Mouse (Mus musculus) liver, embryonic 15.5 days (tissue): Measurements from ENCODE around the gene Gpr157. TPM values are rescaled to one million over a fixed set of nuclear protein-coding genes. Genes with fewer than 3 reads are reported as not detected.

Experiments
- ATAC-seq: fragments of 200-750 bp; cut with Nextera tagmentation; 2 replicates; pipeline ENCODE4 v1.8.0; 2017; ENCODE audit warnings: moderate number of reproducible peaks, mild to moderate bottlenecking, moderate library complexity; ENCODE audit not compliant: insufficient read depth
- H3K27ac ChIP-seq: fragments of 300-500 bp; sonication (generic); replicated peaks from 2 replicates; pipeline ENCODE4 v1.5.1; 2015; ENCODE audit warnings: mild to moderate bottlenecking, inconsistent platforms
- H3K27me3 ChIP-seq: fragments of 300-500 bp; sonication (generic); 2 replicates; pipeline ENCODE4 v1.6.1; 2015; ENCODE audit warnings: mild to moderate bottlenecking, inconsistent platforms
- H3K36me3 ChIP-seq: fragments of 300-500 bp; sonication (generic); replicated peaks from 2 replicates; pipeline ENCODE4 v1.6.1; 2015; ENCODE audit warnings: moderate library complexity, mild to moderate bottlenecking, inconsistent platforms
- H3K4me1 ChIP-seq: fragments of 300-500 bp; sonication (generic); replicated peaks from 2 replicates; pipeline ENCODE4 v1.6.1; 2015; ENCODE audit warnings: inconsistent platforms
- H3K4me2 ChIP-seq: fragments of 300-500 bp; sonication (generic); 2 replicates; pipeline ENCODE4 v1.6.1; 2015; ENCODE audit warnings: moderate library complexity, mild to moderate bottlenecking, inconsistent platforms
- H3K4me3 ChIP-seq: fragments of 300-500 bp; sonication (generic); replicated peaks from 2 replicates; pipeline ENCODE4 v1.5.1; 2015; ENCODE audit warnings: mild to moderate bottlenecking, inconsistent platforms
- H3K9ac ChIP-seq: fragments of 300-500 bp; sonication (generic); 2 replicates; pipeline ENCODE4 v1.6.1; 2015; ENCODE audit warnings: moderate library complexity, mild to moderate bottlenecking, inconsistent platforms
- H3K9me3 ChIP-seq: fragments of 300-500 bp; sonication (generic); replicated peaks from 2 replicates; pipeline ENCODE4 v1.6.1; 2016; ENCODE audit warnings: inconsistent platforms
- WGBS: fragments of 180-500 bp; shearing (Covaris S2); methylation state at CpG from one replicate; pipeline ENCODE4 v1.1.7; 2015; ENCODE audit warnings: mixed read lengths; ENCODE audit not compliant: insufficient replicate concordance; 5-methylcytosine and 5-hydroxymethylcytosine counted together
- polyA plus RNA-seq: library from polyadenylated mRNA; unstranded; fragments of >200 nt; fragmentation: Nextera tagmentation; extraction: Ambion mirVana; gene quantifications from 2 replicates; pipeline ENCODE4 v1.2.1, GENCODE M21; 2015

The Gpr157 gene
- polyA plus RNA-seq, 1 experiment from 2014 or later = 0.44 TPM

- H3K4me2 ChIP-seq = no peak overlapping the region
- no peak for ATAC-seq
- no peak overlapping the region for H3K4me3 ChIP-seq
- peaks cover 15% of the 10 kb centered on the region for H3K4me1 ChIP-seq
- no peaks in the 10 kb centered on the region for H3K9me3 ChIP-seq
- no peak overlapping the region for H3K27ac ChIP-seq
- no peaks in the 10 kb centered on the region for H3K36me3 ChIP-seq
- WGBS = 71% methylated on average over 18 of the region's 18 CpGs
- no peak overlapping the region for H3K9ac ChIP-seq
- peaks cover 46% of the 10 kb centered on the region for H3K27me3 ChIP-seq
Observed at GRCm38 (mm10) chr4:150091887-150092582, 4.9 kb downstream of the Gpr157 start.

GRCm38 (mm10) chr4:150092583-150092902 is 5.4 kb downstream of the Gpr157 start:
- ATAC-seq = no peak
- Histone ChIP-seq H3K4me1 (peaks cover 12% of the 10 kb centered on the region), H3K4me2 (no peak overlapping the region), H3K27ac (no peak overlapping the region), H3K9ac (no peak overlapping the region), H3K36me3 (no peaks in the 10 kb centered on the region), H3K9me3 (no peaks in the 10 kb centered on the region), H3K4me3 (no peak overlapping the region), H3K27me3 (peaks cover 45% of the 10 kb centered on the region)
- WGBS = 36% methylated on average over 3 of the region's 3 CpGs

GRCm38 (mm10) chr4:150093560-150094462 is 6.6 kb downstream of the Gpr157 start:
- no peak for ATAC-seq
- Histone ChIP-seq H3K27ac (no peak overlapping the region), H3K27me3 (peaks cover 33% of the 10 kb centered on the region; the same call in 1 of the 2 replicates), H3K9me3 (no peaks in the 10 kb centered on the region), H3K4me3 (no peak overlapping the region), H3K4me2 (no peak overlapping the region), H3K9ac (no peak overlapping the region), H3K36me3 (no peaks in the 10 kb centered on the region), H3K4me1 (peaks cover 4% of the 10 kb centered on the region; the same call in 1 of the 2 replicates)
- WGBS = 37% methylated on average over 11 of the region's 12 CpGs

- no peak overlapping the region for H3K9ac ChIP-seq
- ATAC-seq = no peak
- no peak overlapping the region for H3K4me2 ChIP-seq
Observed at GRCm38 (mm10) chr4:150094463-150094789, 7.3 kb downstream of the Gpr157 start.

GRCm38 (mm10) chr4:150096309-150096708 is 9.1 kb downstream of the Gpr157 start:
- H3K9ac ChIP-seq = no peak overlapping the region
- H3K9me3 ChIP-seq = no peaks in the 10 kb centered on the region
- H3K36me3 ChIP-seq = no peaks in the 10 kb centered on the region
- 58% methylated on average over 7 of the region's 7 CpGs for WGBS
- H3K4me2 ChIP-seq = no peak overlapping the region
- H3K27ac ChIP-seq = no peak overlapping the region
- peaks cover 17% of the 10 kb centered on the region; the same call in 1 of the 2 replicates for H3K27me3 ChIP-seq
- H3K4me1 ChIP-seq = peaks cover 4% of the 10 kb centered on the region; the same call in 1 of the 2 replicates
- no peak for ATAC-seq
- no peak overlapping the region for H3K4me3 ChIP-seq

More at GRCm38 (mm10) chr4:150094463-150094789, 7.3 kb downstream of the Gpr157 start:
- Histone ChIP-seq H3K27me3 (peaks cover 26% of the 10 kb centered on the region; the same call in 1 of the 2 replicates), H3K4me3 (no peak overlapping the region), H3K36me3 (no peaks in the 10 kb centered on the region), H3K4me1 (peaks cover 4% of the 10 kb centered on the region; the same call in 1 of the 2 replicates), H3K9me3 (no peaks in the 10 kb centered on the region), H3K27ac (no peak overlapping the region)
- 63% methylated on average over 5 of the region's 5 CpGs for WGBS

- H3K36me3 ChIP-seq = no peaks in the 10 kb centered on the region
- H3K9ac ChIP-seq = no peak overlapping the region
- peaks cover 10% of the 10 kb centered on the region; the same call in 1 of the 2 replicates for H3K27me3 ChIP-seq
- no peak overlapping the region for H3K27ac ChIP-seq
- peaks cover 4% of the 10 kb centered on the region; the same call in 1 of the 2 replicates for H3K4me1 ChIP-seq
- ATAC-seq = no peak
- WGBS = 64% methylated on average over 4 of the region's 4 CpGs
- H3K4me3 ChIP-seq = no peak overlapping the region
- no peaks in the 10 kb centered on the region for H3K9me3 ChIP-seq
- H3K4me2 ChIP-seq = no peak overlapping the region
Observed at GRCm38 (mm10) chr4:150097847-150098246, 10.7 kb downstream of the Gpr157 start.

- 13% methylated on average over 10 of the region's 10 CpGs for WGBS
- no peak overlapping the region for H3K27ac ChIP-seq
- H3K9ac ChIP-seq = no peak overlapping the region
- peaks cover 7% of the 10 kb centered on the region; the same call in 1 of the 2 replicates for H3K27me3 ChIP-seq
- ATAC-seq = no peak
- H3K9me3 ChIP-seq = no peaks in the 10 kb centered on the region
- H3K4me3 ChIP-seq = no peak overlapping the region
- H3K36me3 ChIP-seq = no peaks in the 10 kb centered on the region
- H3K4me2 ChIP-seq = no peak overlapping the region
- H3K4me1 ChIP-seq = peaks cover 4% of the 10 kb centered on the region; the same call in 1 of the 2 replicates
Observed at GRCm38 (mm10) chr4:150098880-150099279, 11.7 kb downstream of the Gpr157 start.

GRCm38 (mm10) chr4:150102822-150103221 is 15.7 kb downstream of the Gpr157 start:
- H3K4me1 ChIP-seq = no peaks in the 10 kb centered on the region
- no peak overlapping the region for H3K9ac ChIP-seq
- no peak for ATAC-seq
- peaks cover 7% of the 10 kb centered on the region; the same call in 1 of the 2 replicates for H3K27me3 ChIP-seq
- no peak overlapping the region for H3K27ac ChIP-seq
- H3K4me2 ChIP-seq = no peak overlapping the region
- H3K9me3 ChIP-seq = no peaks in the 10 kb centered on the region
- no peak overlapping the region for H3K4me3 ChIP-seq
- WGBS = 74% methylated on average over 7 of the region's 7 CpGs
- no peaks in the 10 kb centered on the region for H3K36me3 ChIP-seq

- H3K4me1 ChIP-seq = no peaks in the 10 kb centered on the region
- H3K9ac ChIP-seq = no peak overlapping the region
- peaks cover 3% of the 10 kb centered on the region; the same call in 1 of the 2 replicates for H3K27me3 ChIP-seq
- no peak overlapping the region for H3K4me3 ChIP-seq
- no peak for ATAC-seq
- H3K27ac ChIP-seq = no peak overlapping the region
- 37% methylated on average over 7 of the region's 7 CpGs for WGBS
- H3K36me3 ChIP-seq = no peaks in the 10 kb centered on the region
- H3K9me3 ChIP-seq = no peaks in the 10 kb centered on the region
- H3K4me2 ChIP-seq = no peak overlapping the region
Observed at GRCm38 (mm10) chr4:150105671-150106070, 18.5 kb downstream of the Gpr157 start.

GRCm38 (mm10) chr4:150106637-150107036 is 19.5 kb downstream of the Gpr157 start:
- Histone ChIP-seq H3K27ac (no peak overlapping the region), H3K36me3 (no peaks in the 10 kb centered on the region), H3K9me3 (no peaks in the 10 kb centered on the region), H3K4me2 (no peak overlapping the region), H3K27me3 (no peaks in the 10 kb centered on the region), H3K4me1 (no peaks in the 10 kb centered on the region), H3K4me3 (no peak overlapping the region), H3K9ac (no peak overlapping the region)
- 25% methylated on average over 5 of the region's 5 CpGs for WGBS
- no peak for ATAC-seq

- 45% methylated on average over 3 of the region's 3 CpGs for WGBS
- Histone ChIP-seq H3K27ac (no peak overlapping the region), H3K36me3 (no peaks in the 10 kb centered on the region), H3K27me3 (no peaks in the 10 kb centered on the region), H3K4me1 (no peaks in the 10 kb centered on the region; the same call in 1 of the 2 replicates), H3K4me2 (no peak overlapping the region), H3K9me3 (no peaks in the 10 kb centered on the region), H3K9ac (no peak overlapping the region), H3K4me3 (no peak overlapping the region)
- ATAC-seq = no peak
Observed at GRCm38 (mm10) chr4:150109636-150110035, 22.5 kb downstream of the Gpr157 start.
